Mouse (Mus musculus) C2C12 (cell line): ENCODE measurements around the gene Evpl. TPM values are rescaled to one million over a fixed set of nuclear protein-coding genes. Genes with fewer than 3 reads are reported as not detected.

Experiments
- H3K27me3 ChIP-seq: one replicate; pipeline ENCODE4 v1.6.1; 2011; ENCODE audit not compliant: control insufficient read depth, insufficient read depth, insufficient read length
- H3K36me3 ChIP-seq: one replicate; pipeline ENCODE4 v1.6.1; 2011; ENCODE audit not compliant: control insufficient read depth, insufficient read depth
- H3K4me3 ChIP-seq: one replicate; pipeline ENCODE4 v1.5.1; 2011; ENCODE audit warnings: mild to moderate bottlenecking, control low read depth; ENCODE audit not compliant: poor library complexity, insufficient read depth, severe bottlenecking
- H3K79me2 ChIP-seq: one replicate; pipeline ENCODE4 v1.6.1; 2011; ENCODE audit not compliant: control insufficient read depth, insufficient read depth
- H3K79me3 ChIP-seq: one replicate; pipeline ENCODE4 v1.6.1; 2011; ENCODE audit warnings: low read depth, control low read depth
- H3ac ChIP-seq: one replicate; pipeline ENCODE3; 2011; ENCODE audit warnings: low read depth; ENCODE audit not compliant: control insufficient read depth, insufficient read length
- CEBPB ChIP-seq: IDR thresholded peaks from one replicate; pipeline ENCODE4 v1.6.1; 2011; ENCODE audit warnings: low read depth, mild to moderate bottlenecking, control low read depth, moderate library complexity
- CTCF ChIP-seq: IDR thresholded peaks from one replicate; pipeline ENCODE4 v1.5.1; 2011; ENCODE audit not compliant: control insufficient read depth, insufficient read depth, insufficient read length
- FOSL1 ChIP-seq: IDR thresholded peaks from one replicate; pipeline ENCODE4 v1.8.0; 2011; ENCODE audit warnings: mild to moderate bottlenecking, low read length; ENCODE audit not compliant: poor library complexity, insufficient read depth, severe bottlenecking
- MAX ChIP-seq: IDR thresholded peaks from one replicate; pipeline ENCODE4 v1.6.1; 2011; ENCODE audit warnings: mild to moderate bottlenecking, control low read depth
- MYOD1 ChIP-seq: IDR thresholded peaks from one replicate; pipeline ENCODE4 v1.6.1; 2011; ENCODE audit warnings: low read depth; ENCODE audit not compliant: control insufficient read depth, insufficient read length
- MYOG ChIP-seq: IDR thresholded peaks from one replicate; pipeline ENCODE4 v1.6.1; 2011; ENCODE audit not compliant: control insufficient read depth, insufficient read length; ENCODE audit errors: extremely low read depth
- USF1 ChIP-seq: IDR thresholded peaks from one replicate; pipeline ENCODE4 v1.6.1; 2011; ENCODE audit warnings: low read depth, mild to moderate bottlenecking, control low read depth, moderate library complexity
- long read RNA-seq, 2 experiments: library from polyadenylated mRNA; unstranded; transcript quantifications; one replicate each; pipeline ENCODE4 v2.0.0; 2019 to 2020
- polyA plus RNA-seq: library from polyadenylated mRNA; unstranded; fragments of >200 nt; fragmentation: generic; extraction: Trizol; gene quantifications from one replicate; pipeline ENCODE4 v1.2.1, GENCODE M21; 2012; ENCODE audit warnings: missing spikeins

Gene Evpl
- 0.13 TPM for polyA plus RNA-seq
- long read RNA-seq, experiment 1, partial matches to known transcripts, result 0 of 1 reads
- long read RNA-seq, experiment 1, other reads (novel, unspliced or antisense), result 1 of 1 reads
- long read RNA-seq, experiment 2, result 0 reads

GRCm38 (mm10) chr11:116237742-116238395, at the start of gene Evpl:
Gene Evpl, minus strand, starts transcription at chr11:116238077.
- Histone ChIP-seq H3K27me3 (no peaks in the 10 kb centered on the region), H3K4me3 (no peak within 1 kb of the TSS), H3K36me3 (no peaks in the 10 kb centered on the region), H3K79me3 (no peaks in the 10 kb centered on the region), H3ac (no peak within 1 kb of the TSS), H3K79me2 (no peaks in the 10 kb centered on the region)
- TF ChIP-seq CTCF, result no peak
- TF ChIP-seq MAX, result no peak
- TF ChIP-seq CEBPB, result no peak
- TF ChIP-seq MYOG, result no peak
- no peak for TF ChIP-seq MYOD1
- no peak for TF ChIP-seq FOSL1
- no peak for TF ChIP-seq USF1

GRCm38 (mm10) chr11:116287351-116287750, 49.5 kb upstream of the Evpl start:
- no peak overlapping the region for H3ac ChIP-seq
- no peak overlapping the region for H3K4me3 ChIP-seq
- peaks cover 23% of the 10 kb centered on the region for H3K36me3 ChIP-seq
- no peaks in the 10 kb centered on the region for H3K79me3 ChIP-seq
- no peak for TF ChIP-seq FOSL1
- TF ChIP-seq MAX, result no peak
- no peak for TF ChIP-seq MYOD1
- no peak for TF ChIP-seq MYOG
- TF ChIP-seq USF1, result no peak
- TF ChIP-seq CEBPB, result no peak
- TF ChIP-seq CTCF, result no peak
- no peaks in the 10 kb centered on the region for H3K79me2 ChIP-seq
- H3K27me3 ChIP-seq, result peaks cover 9% of the 10 kb centered on the region

GRCm38 (mm10) chr11:116285770-116286191, 47.9 kb upstream of the Evpl start:
- Histone ChIP-seq H3K4me3 (no peak overlapping the region), H3K36me3 (peaks cover 22% of the 10 kb centered on the region), H3K27me3 (peaks cover 16% of the 10 kb centered on the region), H3K79me2 (no peaks in the 10 kb centered on the region), H3K79me3 (no peaks in the 10 kb centered on the region), H3ac (no peak overlapping the region)
- peak; percentile 95 for TF ChIP-seq MYOD1
- no peak for TF ChIP-seq CEBPB

- no peaks in the 10 kb centered on the region for H3K79me3 ChIP-seq
- peaks cover 9% of the 10 kb centered on the region for H3K36me3 ChIP-seq
- no peak overlapping the region for H3ac ChIP-seq
- TF ChIP-seq USF1 (no peak), MAX (no peak), MYOG (no peak), CEBPB (no peak), FOSL1 (no peak), CTCF (no peak), MYOD1 (no peak)
- H3K27me3 ChIP-seq, result peaks cover 16% of the 10 kb centered on the region
- no peak overlapping the region for H3K4me3 ChIP-seq
- no peaks in the 10 kb centered on the region for H3K79me2 ChIP-seq
These were observed 46.1 kb upstream of the Evpl start for GRCm38 (mm10) chr11:116283982-116284381.

- TF ChIP-seq CEBPB, result no peak
- no peak for TF ChIP-seq FOSL1
- no peak for TF ChIP-seq CTCF
- H3ac ChIP-seq, result no peak overlapping the region
- peaks cover under 1% of the 10 kb centered on the region for H3K36me3 ChIP-seq
- H3K27me3 ChIP-seq, result peaks cover 16% of the 10 kb centered on the region
- no peaks in the 10 kb centered on the region for H3K79me2 ChIP-seq
- no peaks in the 10 kb centered on the region for H3K79me3 ChIP-seq
- H3K4me3 ChIP-seq, result no peak overlapping the region
These were observed 45.1 kb upstream of the Evpl start for GRCm38 (mm10) chr11:116282912-116283521.

- TF ChIP-seq MYOD1 (no peak), MAX (no peak), FOSL1 (no peak), CTCF (no peak), CEBPB (no peak), USF1 (no peak), MYOG (no peak)
- Histone ChIP-seq H3K79me3 (no peaks in the 10 kb centered on the region), H3K36me3 (no peaks in the 10 kb centered on the region), H3K79me2 (no peaks in the 10 kb centered on the region), H3K4me3 (no peak overlapping the region), H3K27me3 (peaks cover 16% of the 10 kb centered on the region), H3ac (no peak overlapping the region)
These were observed 44.2 kb upstream of the Evpl start for GRCm38 (mm10) chr11:116282089-116282488.
